Mouse (Mus musculus) liver, embryonic 16.5 days (tissue): ENCODE results near the gene 4931423N10Rik. TPM values are rescaled to one million over a fixed set of nuclear protein-coding genes. Genes with fewer than 3 reads are reported as not detected.
"Not testable (repeated sequence)": the region's sequence is repeated elsewhere in the genome, so short reads cannot be mapped to it uniquely, and the experiment has no call there.

ENCODE experiments used
- ATAC-seq: fragments of 200-750 bp; cut with Nextera tagmentation; 2 replicates; pipeline ENCODE4 v1.8.0; 2017; ENCODE audit warnings: low read depth, mild to moderate bottlenecking, moderate number of reproducible peaks, moderate library complexity
- H3K27ac ChIP-seq: fragments of 300-500 bp; sonication (generic); 2 replicates; pipeline ENCODE4 v1.5.1; 2014; ENCODE audit warnings: mild to moderate bottlenecking, low read length
- H3K27me3 ChIP-seq: fragments of 300-500 bp; sonication (generic); 2 replicates; pipeline ENCODE4 v1.6.1; 2014; ENCODE audit warnings: low read depth, low read length, mixed read lengths; ENCODE audit not compliant: control insufficient read depth, insufficient read depth
- H3K36me3 ChIP-seq: fragments of 300-500 bp; sonication (generic); 2 replicates; pipeline ENCODE4 v1.6.1; 2014; ENCODE audit warnings: mild to moderate bottlenecking; ENCODE audit not compliant: control insufficient read depth, insufficient read depth
- H3K4me1 ChIP-seq: fragments of 300-500 bp; sonication (generic); 2 replicates; pipeline ENCODE4 v1.6.1; 2014; ENCODE audit warnings: low read depth, low read length, mixed read lengths; ENCODE audit not compliant: control insufficient read depth
- H3K4me2 ChIP-seq: fragments of 300-500 bp; sonication (generic); 2 replicates; pipeline ENCODE4 v1.6.1; 2014; ENCODE audit warnings: low read depth, low read length, mixed read lengths
- H3K4me3 ChIP-seq: fragments of 300-500 bp; sonication (generic); 2 replicates; pipeline ENCODE4 v1.5.1; 2014; ENCODE audit warnings: low read depth, mild to moderate bottlenecking, low read length
- H3K9ac ChIP-seq: fragments of 300-500 bp; sonication (generic); 2 replicates; pipeline ENCODE4 v1.6.1; 2014; ENCODE audit warnings: low read depth, low read length
- H3K9me3 ChIP-seq: fragments of 300-500 bp; sonication (generic); replicated peaks from 2 replicates; pipeline ENCODE4 v1.6.1; 2016; ENCODE audit warnings: low read length; ENCODE audit not compliant: control insufficient read depth
- WGBS: fragments of 180-500 bp; shearing (Covaris S2); extraction: QIAGEN DNeasy Blood & Tissue Kit; methylation state at CpG from one replicate; pipeline ENCODE4 v1.1.7; 2014; ENCODE audit not compliant: insufficient replicate concordance; 5-methylcytosine and 5-hydroxymethylcytosine counted together
- polyA plus RNA-seq: library from polyadenylated mRNA; unstranded; fragments of >200 nt; fragmentation: Nextera tagmentation; extraction: Ambion mirVana; gene quantifications from 2 replicates; pipeline ENCODE4 v1.2.1, GENCODE M21; 2015

The 4931423N10Rik gene
- polyA plus RNA-seq, 1 experiment from 2014 or later, result not detected

- not testable (repeated sequence) for H3K4me3 ChIP-seq, H3K9me3 ChIP-seq, H3K4me1 ChIP-seq, H3K9ac ChIP-seq, H3K27me3 ChIP-seq, H3K4me2 ChIP-seq, H3K36me3 ChIP-seq, ATAC-seq, H3K27ac ChIP-seq
- WGBS, result 46% methylated on average over 19 of the region's 19 CpGs
Observed at GRCm38 (mm10) chr2:23290991-23291390, 83.7 kb downstream of the 4931423N10Rik start.

GRCm38 (mm10) chr2:23314869-23315268, 107.6 kb downstream of the 4931423N10Rik start:
- WGBS, result 10% methylated on average over 1 of the region's 1 CpGs
- no peaks in the 10 kb centered on the region for H3K36me3 ChIP-seq
- ATAC-seq, result no peak

More at GRCm38 (mm10) chr2:23314869-23315268, 107.6 kb downstream of the 4931423N10Rik start:
- Histone ChIP-seq H3K4me2 (no peak overlapping the region), H3K9me3 (no peaks in the 10 kb centered on the region), H3K4me1 (no peaks in the 10 kb centered on the region), H3K27ac (no peak overlapping the region), H3K4me3 (no peak overlapping the region), H3K27me3 (no peaks in the 10 kb centered on the region), H3K9ac (no peak overlapping the region)

Other genes with a start within 250 kb of the 4931423N10Rik start
- 19.9 and 20.9 TPM in 2 replicates for gene Abi1, start 167.2 kb upstream of the 4931423N10Rik start, polyA plus RNA-seq
- gene Acbd5, start 139.3 kb upstream of the 4931423N10Rik start, polyA plus RNA-seq, result 18.5 and 20.1 TPM in 2 replicates
- gene Mastl, start 51.5 kb upstream of the 4931423N10Rik start, polyA plus RNA-seq, result 5.2 and 6.6 TPM in 2 replicates
- 30.6 and 34.3 TPM in 2 replicates for gene Yme1l1, start 51.1 kb upstream of the 4931423N10Rik start, polyA plus RNA-seq
- gene Nxph2, start 113.8 kb downstream of the 4931423N10Rik start, polyA plus RNA-seq, result not detected in 2 replicates